In the genomic region with DNA sequence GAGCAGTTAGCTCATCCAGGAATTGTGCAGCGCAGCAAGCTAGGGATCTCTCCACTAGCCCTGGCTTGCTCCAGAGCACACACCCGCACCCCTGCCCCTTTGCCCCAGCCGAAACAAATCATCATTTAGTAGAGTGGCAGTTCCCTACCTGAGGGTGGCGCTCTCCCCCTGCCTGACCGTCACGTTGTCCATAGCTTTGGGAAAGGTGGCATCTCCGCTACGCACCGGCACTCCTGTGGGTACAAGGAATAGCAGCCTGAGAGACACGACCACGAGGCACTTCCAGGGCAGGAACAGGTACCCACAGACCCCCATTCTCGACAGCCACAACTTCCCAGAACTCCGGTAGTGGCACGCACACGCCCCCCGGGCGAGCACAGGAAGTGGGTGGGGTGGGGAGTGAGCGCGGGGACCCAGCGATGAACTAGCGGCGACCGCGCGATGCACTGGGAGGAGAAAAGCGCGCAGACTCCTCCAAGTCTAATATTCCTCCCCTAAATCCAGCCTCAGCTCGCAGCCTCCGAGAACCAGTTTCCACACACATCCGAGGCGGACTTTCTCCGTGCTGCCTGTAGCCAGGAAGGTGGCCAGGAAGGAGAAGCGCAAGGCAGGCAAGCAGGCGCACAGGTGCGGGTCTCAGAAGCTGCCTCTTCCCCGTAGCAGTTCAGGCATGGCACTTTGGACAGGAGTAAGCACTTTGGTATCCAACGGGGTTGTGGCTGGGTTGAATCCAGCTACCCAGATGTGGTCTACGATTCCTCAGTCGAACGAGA, we compare ENCODE assay signal across 8 mouse cellular contexts.
DNase-seq lines count a peak whose midpoint lies in the region; ATAC-seq and TF ChIP-seq lines count a peak whose summit lies in the region.

No protein-coding gene starts in this region.

- H3K27ac ChIP-seq in cerebellum, adult 2 months (ENCODE audit: insufficient read depth, low read length) = peak overlapping the region; percentile 85
- peak overlapping the region; percentile 87 for H3K27ac ChIP-seq in forebrain, postnatal 0 days (ENCODE audit: low read depth, low read length)
- peak overlapping the region; percentile 80 for H3K27ac ChIP-seq in hindbrain, postnatal 0 days
- peak overlapping the region; percentile 82 for H3K27ac ChIP-seq in limb, embryonic 12.5 days

- H3K4me1 ChIP-seq in cerebellum, adult 2 months (ENCODE audit: control insufficient read depth, insufficient read depth, low read length) = peaks cover 15% of the 10 kb centered on the region; the same call in 1 of the 2 replicates
- peaks cover 5% of the 10 kb centered on the region; the same call in 1 of the 2 replicates for H3K4me1 ChIP-seq in forebrain, postnatal 0 days (ENCODE audit: insufficient read depth)
- 0 out of 2 replicates have a peak, but pooled peaks cover 7% of the 10 kb centered on the region for H3K4me1 ChIP-seq in hindbrain, postnatal 0 days (ENCODE audit: insufficient read depth, low read length)
- H3K4me1 ChIP-seq in limb, embryonic 12.5 days (replicated peaks) = peaks cover 10% of the 10 kb centered on the region; the same call in 1 of the 2 replicates

- H3K27me3 ChIP-seq in cerebellum, adult 2 months (ENCODE audit: control insufficient read depth, insufficient read depth, low read length) = no peaks in the 10 kb centered on the region
- no peaks in the 10 kb centered on the region for H3K27me3 ChIP-seq in forebrain, postnatal 0 days (ENCODE audit: insufficient read depth, low read length)
- no peaks in the 10 kb centered on the region for H3K27me3 ChIP-seq in hindbrain, postnatal 0 days (ENCODE audit: insufficient read depth, low read length)
- peaks cover 90% of the 10 kb centered on the region for H3K27me3 ChIP-seq in limb, embryonic 12.5 days

- peak; percentile 86 for TF ChIP-seq CTCF in cerebellum, adult 2 months (IDR thresholded peaks at IDR 0.05; ENCODE audit: borderline replicate concordance, insufficient read depth, low read depth, low read length)
- TF ChIP-seq CTCF in forebrain, postnatal 0 days (IDR thresholded peaks at IDR 0.05; ENCODE audit: low read depth) = peak; percentile 73
- TF ChIP-seq CTCF in hindbrain, postnatal 0 days (IDR thresholded peaks at IDR 0.05; ENCODE audit: low read depth) = peak; percentile 82

- under 1% methylated on average over 40 of the region's 40 CpGs for WGBS in cerebellum, adult 2 months
- 2% methylated on average over 40 of the region's 40 CpGs for WGBS in forebrain, postnatal 0 days
- WGBS in hindbrain, postnatal 0 days = under 1% methylated on average over 38 of the region's 40 CpGs
- under 1% methylated on average over 40 of the region's 40 CpGs for whole genome bisulfite sequencing in limb, embryonic 12.5 days

- H3K9ac ChIP-seq in forebrain, postnatal 0 days = peak overlapping the region; percentile 59
- H3K9ac ChIP-seq in hindbrain, postnatal 0 days (replicated peaks; ENCODE audit: low read length) = peak overlapping the region; percentile 63
- peak overlapping the region; percentile 63; the same call in 1 of the 2 replicates for H3K9ac ChIP-seq in limb, embryonic 12.5 days (replicated peaks)

- peak overlapping the region; percentile 92 for H3K4me3 ChIP-seq in cerebellum, adult 2 months (replicated peaks; ENCODE audit: insufficient read depth, low read depth, low read length)
- H3K4me3 ChIP-seq in forebrain, postnatal 0 days (ENCODE audit: low read depth, low read length) = peak overlapping the region; percentile 57
- H3K4me3 ChIP-seq in hindbrain, postnatal 0 days (ENCODE audit: low read length) = peak overlapping the region; percentile 57
- peak overlapping the region; percentile 55 for H3K4me3 ChIP-seq in limb, embryonic 12.5 days (replicated peaks)

- H3K36me3 ChIP-seq in forebrain, postnatal 0 days (ENCODE audit: insufficient read depth) = no peaks in the 10 kb centered on the region
- H3K36me3 ChIP-seq in hindbrain, postnatal 0 days (ENCODE audit: insufficient read depth, low read length) = no peaks in the 10 kb centered on the region
- H3K36me3 ChIP-seq in limb, embryonic 12.5 days = no peaks in the 10 kb centered on the region

- peak; percentile 65 for ATAC-seq in forebrain, postnatal 0 days
- ATAC-seq in hindbrain, postnatal 0 days = peak; percentile 70
- ATAC-seq in limb, embryonic 12.5 days (ENCODE audit: insufficient number of reproducible peaks, insufficient read depth, low FRiP score, low TSS enrichment, low read depth) = peak; percentile 37; the same call in 1 of the 2 replicates

- peak; percentile 48; the same call in 1 of the 2 replicates for TF ChIP-seq POLR2A in cerebellum, adult 2 months (IDR thresholded peaks at IDR 0.05; ENCODE audit: borderline replicate concordance, insufficient read depth, low read length)

- peak; percentile 79 for DNase-seq in R1 (ENCODE audit: low read depth, low spot score)
- DNase-seq in cerebellum, adult 2 months = peak; percentile 93 to 96
- DNase-seq in forebrain, postnatal 0 days = peak; percentile 76
- peak; percentile 74 for DNase-seq in hindbrain, postnatal 0 days (ENCODE audit: low spot score)
- DNase-seq in neural tube, embryonic 10.5 days (ENCODE audit: extremely low spot score, low spot score) = peak; percentile 78
- no peak for DNase-seq in MN1 (ENCODE audit: low spot score)
- no peak for DNase-seq in urinary bladder, adult 2 months (ENCODE audit: low spot score)

- peak overlapping the region; percentile 89 for H3K4me2 ChIP-seq in forebrain, postnatal 0 days (ENCODE audit: low read depth)
- H3K4me2 ChIP-seq in hindbrain, postnatal 0 days (ENCODE audit: low read depth, low read length) = peak overlapping the region; percentile 91
- H3K4me2 ChIP-seq in limb, embryonic 12.5 days = peak overlapping the region; percentile 87

- no peaks in the 10 kb centered on the region for H3K9me3 ChIP-seq in forebrain, postnatal 0 days (ENCODE audit: low read length)
- no peaks in the 10 kb centered on the region for H3K9me3 ChIP-seq in hindbrain, postnatal 0 days (ENCODE audit: low read length)
- H3K9me3 ChIP-seq in limb, embryonic 12.5 days = no peaks in the 10 kb centered on the region

Comparison
In these comparisons a context has a peak if more than half of its experiments do, and no peak if none do; other contexts are left out.
1. DNase-seq: peak in R1 (single experiment), cerebellum, adult 2 months (2 of 2), forebrain, postnatal 0 days (single experiment), hindbrain, postnatal 0 days (single experiment) and neural tube, embryonic 10.5 days (single experiment); none in MN1 (single experiment) and urinary bladder, adult 2 months (single experiment).
2. Peak in every context shown above with its lines, with median percentiles within 50 percentile points of each other: H3K27ac ChIP-seq, H3K4me3 ChIP-seq, CTCF ChIP-seq, ATAC-seq, H3K4me2 ChIP-seq and H3K9ac ChIP-seq.